Mouse (Mus musculus) forebrain, embryonic 11.5 days (tissue): Measurements from ENCODE around the gene Abhd12. TPM values are rescaled to one million over a fixed set of nuclear protein-coding genes. Genes with fewer than 3 reads are reported as not detected.

ENCODE experiments used
- ATAC-seq: fragments of 200-750 bp; cut with Nextera tagmentation; replicated peaks from 2 replicates; pipeline ENCODE4 v1.8.0; 2017; ENCODE audit warnings: moderate TSS enrichment; ENCODE audit not compliant: low FRiP score
- DNase-seq: peaks from one replicate; pipeline ENCODE4 v3.0.0-alpha.2; 2017; ENCODE audit warnings: low spot score
- H3K27ac ChIP-seq: fragments of 300-500 bp; sonication (generic); 2 replicates; pipeline ENCODE4 v1.5.1; 2014; ENCODE audit warnings: low read depth, low read length
- H3K27me3 ChIP-seq: fragments of 300-500 bp; sonication (generic); 2 replicates; pipeline ENCODE4 v1.6.1; 2014; ENCODE audit warnings: mild to moderate bottlenecking, low read length, mixed read lengths; ENCODE audit not compliant: control insufficient read depth, insufficient read depth
- H3K36me3 ChIP-seq: fragments of 300-500 bp; sonication (generic); 2 replicates; pipeline ENCODE4 v1.6.1; 2014; ENCODE audit warnings: mild to moderate bottlenecking, low read length, moderate library complexity, mixed read lengths; ENCODE audit not compliant: control insufficient read depth, insufficient read depth
- H3K4me1 ChIP-seq: fragments of 300-500 bp; sonication (generic); replicated peaks from 2 replicates; pipeline ENCODE4 v1.6.1; 2014; ENCODE audit warnings: low read length, mixed read lengths; ENCODE audit not compliant: control insufficient read depth, insufficient read depth
- H3K4me2 ChIP-seq: fragments of 300-500 bp; sonication (generic); 2 replicates; pipeline ENCODE4 v1.6.1; 2014; ENCODE audit warnings: low read depth, mild to moderate bottlenecking, low read length, moderate library complexity, mixed read lengths; ENCODE audit not compliant: severe bottlenecking
- H3K4me3 ChIP-seq: fragments of 300-500 bp; sonication (generic); 2 replicates; pipeline ENCODE4 v1.5.1; 2014; ENCODE audit warnings: low read depth, low read length
- H3K9ac ChIP-seq: fragments of 300-500 bp; sonication (generic); 2 replicates; pipeline ENCODE4 v1.6.1; 2014; ENCODE audit warnings: low read length
- H3K9me3 ChIP-seq: fragments of 300-500 bp; sonication (generic); 2 replicates; pipeline ENCODE4 v1.6.1; 2016; ENCODE audit warnings: low read length, mixed read lengths; ENCODE audit not compliant: control insufficient read depth
- WGBS: fragments of 180-500 bp; shearing (Covaris S2); extraction: QIAGEN DNeasy Blood & Tissue Kit; methylation state at CpG from one replicate; pipeline ENCODE4 v1.1.7; 2014; 5-methylcytosine and 5-hydroxymethylcytosine counted together
- polyA plus RNA-seq: library from polyadenylated mRNA; unstranded; fragments of >200 nt; fragmentation: Nextera tagmentation; extraction: Ambion mirVana; gene quantifications from 2 replicates; pipeline ENCODE4 v1.2.1, GENCODE M21; 2014

Gene Abhd12
- polyA plus RNA-seq, 1 experiment from 2014 or later: 54.2 TPM

GRCm38 (mm10) chr2:150884075-150884778 is 20.3 kb downstream of the Abhd12 start:
- Histone ChIP-seq H3K4me2 (no peak overlapping the region), H3K4me1 (no peaks in the 10 kb centered on the region), H3K36me3 (no peaks in the 10 kb centered on the region), H3K9me3 (no peaks in the 10 kb centered on the region), H3K27me3 (no peaks in the 10 kb centered on the region), H3K27ac (no peak overlapping the region), H3K9ac (no peak overlapping the region), H3K4me3 (no peak overlapping the region)
- ATAC-seq (peak; percentile 21; the same call in 1 of the 2 replicates), DNase-seq (no peak)
- 85% methylated on average over 8 of the region's 8 CpGs for WGBS

- Histone ChIP-seq H3K9me3 (no peaks in the 10 kb centered on the region), H3K36me3 (no peaks in the 10 kb centered on the region), H3K27ac (no peak overlapping the region), H3K4me3 (no peak overlapping the region), H3K4me1 (no peaks in the 10 kb centered on the region), H3K27me3 (no peaks in the 10 kb centered on the region), H3K4me2 (no peak overlapping the region), H3K9ac (no peak overlapping the region)
- ATAC-seq (no peak), DNase-seq (no peak)
- WGBS: 90% methylated on average over 4 of the region's 4 CpGs
These were observed 27.0 kb downstream of the Abhd12 start for GRCm38 (mm10) chr2:150877561-150877960.

- DNase-seq (no peak), ATAC-seq (no peak)
- Histone ChIP-seq H3K4me2 (no peak overlapping the region), H3K4me3 (no peak overlapping the region), H3K27me3 (no peaks in the 10 kb centered on the region), H3K4me1 (no peaks in the 10 kb centered on the region), H3K36me3 (no peaks in the 10 kb centered on the region), H3K9me3 (no peaks in the 10 kb centered on the region), H3K9ac (no peak overlapping the region), H3K27ac (no peak overlapping the region)
- 98% methylated on average over 1 of the region's 1 CpGs for WGBS
These were observed 29.3 kb downstream of the Abhd12 start for GRCm38 (mm10) chr2:150875226-150875625.

- 79% methylated on average over 1 of the region's 1 CpGs for WGBS
- DNase-seq (no peak), ATAC-seq (no peak)
- no peak overlapping the region for H3K4me3 ChIP-seq
- no peak overlapping the region for H3K4me2 ChIP-seq
- H3K36me3 ChIP-seq: no peaks in the 10 kb centered on the region
- H3K4me1 ChIP-seq: no peaks in the 10 kb centered on the region
- no peak overlapping the region for H3K27ac ChIP-seq
- H3K9ac ChIP-seq: no peak overlapping the region
- H3K9me3 ChIP-seq: no peaks in the 10 kb centered on the region
- no peaks in the 10 kb centered on the region for H3K27me3 ChIP-seq
These were observed 30.0 kb downstream of the Abhd12 start for GRCm38 (mm10) chr2:150874508-150874907.

GRCm38 (mm10) chr2:150869446-150869845 is 35.1 kb downstream of the Abhd12 start:
- 91% methylated on average over 1 of the region's 1 CpGs for WGBS
- no peaks in the 10 kb centered on the region for H3K4me1 ChIP-seq
- DNase-seq (no peak), ATAC-seq (no peak)
- H3K27me3 ChIP-seq: no peaks in the 10 kb centered on the region
- no peak overlapping the region for H3K27ac ChIP-seq
- no peaks in the 10 kb centered on the region for H3K36me3 ChIP-seq
- no peaks in the 10 kb centered on the region for H3K9me3 ChIP-seq
- H3K9ac ChIP-seq: no peak overlapping the region
- H3K4me2 ChIP-seq: no peak overlapping the region
- H3K4me3 ChIP-seq: no peak overlapping the region

- Histone ChIP-seq H3K4me2 (no peak overlapping the region), H3K4me3 (no peak overlapping the region), H3K27ac (no peak overlapping the region), H3K9ac (no peak overlapping the region), H3K27me3 (no peaks in the 10 kb centered on the region), H3K9me3 (no peaks in the 10 kb centered on the region), H3K36me3 (no peaks in the 10 kb centered on the region), H3K4me1 (no peaks in the 10 kb centered on the region)
- 98% methylated on average over 2 of the region's 2 CpGs for WGBS
- DNase-seq (no peak), ATAC-seq (no peak)
These were observed 37.5 kb downstream of the Abhd12 start for GRCm38 (mm10) chr2:150867021-150867420.

GRCm38 (mm10) chr2:150861128-150861527 is 43.4 kb downstream of the Abhd12 start:
- no peak overlapping the region for H3K4me3 ChIP-seq
- H3K4me1 ChIP-seq: no peaks in the 10 kb centered on the region
- ATAC-seq: no peak
- no peaks in the 10 kb centered on the region for H3K9me3 ChIP-seq
- H3K4me2 ChIP-seq: no peak overlapping the region
- H3K27ac ChIP-seq: no peak overlapping the region
- no peak overlapping the region for H3K9ac ChIP-seq
- WGBS: 92% methylated on average over 2 of the region's 2 CpGs
- H3K27me3 ChIP-seq: no peaks in the 10 kb centered on the region
- DNase-seq: no peak
- H3K36me3 ChIP-seq: no peaks in the 10 kb centered on the region

- no peak overlapping the region for H3K27ac ChIP-seq
- H3K9ac ChIP-seq: no peak overlapping the region
- no peak overlapping the region for H3K4me2 ChIP-seq
- 85% methylated on average over 11 of the region's 11 CpGs for WGBS
- H3K9me3 ChIP-seq: no peaks in the 10 kb centered on the region
- H3K27me3 ChIP-seq: no peaks in the 10 kb centered on the region
- H3K4me1 ChIP-seq: no peaks in the 10 kb centered on the region
- DNase-seq (no peak), ATAC-seq (no peak)
- no peaks in the 10 kb centered on the region for H3K36me3 ChIP-seq
- H3K4me3 ChIP-seq: no peak overlapping the region
These were observed 44.7 kb downstream of the Abhd12 start for GRCm38 (mm10) chr2:150859709-150860470.
